Mouse (Mus musculus) liver, postnatal 0 days (tissue): ENCODE data around the gene Grb14.

Source experiments
- CTCF ChIP-seq: sonication (generic); IDR thresholded peaks from 2 replicates; pipeline ENCODE4 v1.5.1; 2016; ENCODE audit warnings: antibody characterized with exemption, low read depth
- EP300 ChIP-seq: IDR thresholded peaks from 2 replicates; pipeline ENCODE4 v1.6.1; 2016; ENCODE audit warnings: antibody characterized with exemption, low read depth, mild to moderate bottlenecking

DNA sequence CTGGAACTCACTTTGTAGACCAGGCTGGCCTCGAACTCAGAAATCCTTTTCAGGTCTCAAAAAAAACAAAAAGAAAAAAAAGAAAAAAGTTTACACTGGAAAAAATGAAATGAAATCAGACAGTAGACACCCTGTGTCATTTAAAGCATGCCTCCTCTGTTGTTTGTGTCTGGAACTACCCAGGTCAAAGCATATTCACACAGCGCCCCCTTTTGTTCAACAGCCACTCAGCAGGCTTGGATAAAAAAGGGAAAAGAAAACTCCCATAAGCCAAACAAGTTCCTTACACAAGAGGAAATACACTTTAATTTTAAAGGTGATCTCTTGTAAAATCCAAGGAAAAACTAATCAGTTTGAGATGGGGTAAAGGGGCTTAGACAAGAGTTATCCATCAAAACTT is 21.4 kb downstream of the Grb14 start:
- TF ChIP-seq CTCF (peak; percentile 70), EP300 (no peak)
